Mouse (Mus musculus) hindbrain, embryonic 16.5 days (tissue): ENCODE data around the gene Fbxo27. TPM values are rescaled to one million over a fixed set of nuclear protein-coding genes. Genes with fewer than 3 reads are reported as not detected.

Experiments used
- ATAC-seq: fragments of 200-750 bp; cut with Nextera tagmentation; 2 replicates; pipeline ENCODE4 v1.8.0; 2017; ENCODE audit warnings: moderate TSS enrichment, moderate library complexity
- H3K27ac ChIP-seq: fragments of 300-500 bp; sonication (generic); 2 replicates; pipeline ENCODE4 v1.5.1; 2014; ENCODE audit warnings: low read depth, mild to moderate bottlenecking, control low read depth, low read length, moderate library complexity
- H3K27me3 ChIP-seq: fragments of 300-500 bp; sonication (generic); replicated peaks from 2 replicates; pipeline ENCODE4 v1.6.1; 2014; ENCODE audit warnings: low read length; ENCODE audit not compliant: control insufficient read depth, insufficient read depth
- H3K36me3 ChIP-seq: fragments of 300-500 bp; sonication (generic); 2 replicates; pipeline ENCODE4 v1.6.1; 2014; ENCODE audit warnings: mild to moderate bottlenecking, low read length, moderate library complexity, mixed read lengths; ENCODE audit not compliant: control insufficient read depth, insufficient read depth
- H3K4me1 ChIP-seq: fragments of 300-500 bp; sonication (generic); 2 replicates; pipeline ENCODE4 v1.6.1; 2014; ENCODE audit warnings: low read depth, low read length; ENCODE audit not compliant: control insufficient read depth, insufficient read depth
- H3K4me2 ChIP-seq: fragments of 300-500 bp; sonication (generic); 2 replicates; pipeline ENCODE4 v1.6.1; 2014; ENCODE audit warnings: mild to moderate bottlenecking, low read length, control low read depth, moderate library complexity
- H3K4me3 ChIP-seq: fragments of 300-500 bp; sonication (generic); 2 replicates; pipeline ENCODE4 v1.5.1; 2014; ENCODE audit warnings: mild to moderate bottlenecking, low read length, control low read depth, moderate library complexity
- H3K9ac ChIP-seq: fragments of 300-500 bp; sonication (generic); 2 replicates; pipeline ENCODE4 v1.6.1; 2014; ENCODE audit warnings: low read depth, mild to moderate bottlenecking, control low read depth, low read length, moderate library complexity
- H3K9me3 ChIP-seq: fragments of 300-500 bp; sonication (generic); 2 replicates; pipeline ENCODE4 v1.6.1; 2014; ENCODE audit warnings: mild to moderate bottlenecking, low read length, moderate library complexity; ENCODE audit not compliant: control insufficient read depth
- WGBS: fragments of 180-500 bp; shearing (Covaris S2); extraction: QIAGEN DNeasy Blood & Tissue Kit; methylation state at CpG from one replicate; pipeline ENCODE4 v1.1.7; 2014; 5-methylcytosine and 5-hydroxymethylcytosine counted together
- polyA plus RNA-seq: library from polyadenylated mRNA; unstranded; fragments of >200 nt; fragmentation: Nextera tagmentation; extraction: Ambion mirVana; gene quantifications from 2 replicates; pipeline ENCODE4 v1.2.1, GENCODE M21; 2015

Gene Fbxo27
- 12.9 and 16.6 TPM in 2 replicates for polyA plus RNA-seq

DNA sequence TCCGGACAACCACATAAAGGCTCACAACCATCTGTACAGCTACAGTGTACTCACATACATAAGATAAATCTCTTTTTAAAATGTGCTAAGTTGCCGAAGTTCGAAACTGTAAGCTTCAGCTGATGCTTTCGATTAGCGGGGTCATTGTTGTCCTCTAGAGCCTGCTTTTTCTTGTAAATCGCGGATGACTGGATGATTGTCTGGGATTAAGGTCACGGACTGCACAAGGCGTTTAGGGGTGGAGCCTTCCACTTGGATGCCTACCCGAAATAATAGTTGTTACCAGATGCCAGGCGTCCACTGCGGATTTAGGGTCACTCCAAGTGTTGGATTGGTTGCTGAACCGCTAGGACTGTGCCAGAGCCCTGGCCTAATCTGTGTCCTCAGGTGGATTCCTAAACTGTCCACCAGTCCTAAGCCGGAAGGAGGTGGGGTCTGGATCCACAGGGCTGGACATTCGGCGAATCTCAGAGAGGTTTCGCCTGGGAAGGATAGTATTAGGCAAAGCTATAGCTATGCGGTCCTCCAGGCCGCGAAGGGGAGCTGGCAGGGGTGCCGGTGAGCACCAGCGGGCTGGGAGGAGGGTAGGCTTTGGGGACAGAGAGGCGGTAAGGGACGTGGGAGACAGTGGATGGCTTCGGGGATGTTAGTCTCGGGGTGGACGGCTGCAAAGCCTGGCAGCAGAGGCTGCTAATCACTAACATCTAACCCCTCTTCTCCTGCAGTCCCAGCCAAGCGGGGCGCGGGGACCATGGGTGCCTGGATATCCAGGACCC, at the start of gene Fbxo27:
Gene Fbxo27 (plus strand): TSS at position 305 of the 776 bp plus-strand sequence.
- peak within 1 kb of the TSS; percentile 78 for H3K9ac ChIP-seq
- H3K27me3 ChIP-seq, result no peaks in the 10 kb centered on the region; the same call in 1 of the 2 replicates
- 0 out of 2 replicates have a peak, but pooled peaks cover 4% of the 10 kb centered on the region for H3K36me3 ChIP-seq
- peaks cover 4% of the 10 kb centered on the region for H3K4me1 ChIP-seq
- WGBS, result 25% methylated on average over 30 of the region's 30 CpGs
- peak within 1 kb of the TSS; percentile 73 for H3K4me2 ChIP-seq
- H3K27ac ChIP-seq, result peak within 1 kb of the TSS; percentile 67
- ATAC-seq, result peak; percentile 75
- peak within 1 kb of the TSS; percentile 54 for H3K4me3 ChIP-seq
- H3K9me3 ChIP-seq, result no peaks in the 10 kb centered on the region

DNA sequence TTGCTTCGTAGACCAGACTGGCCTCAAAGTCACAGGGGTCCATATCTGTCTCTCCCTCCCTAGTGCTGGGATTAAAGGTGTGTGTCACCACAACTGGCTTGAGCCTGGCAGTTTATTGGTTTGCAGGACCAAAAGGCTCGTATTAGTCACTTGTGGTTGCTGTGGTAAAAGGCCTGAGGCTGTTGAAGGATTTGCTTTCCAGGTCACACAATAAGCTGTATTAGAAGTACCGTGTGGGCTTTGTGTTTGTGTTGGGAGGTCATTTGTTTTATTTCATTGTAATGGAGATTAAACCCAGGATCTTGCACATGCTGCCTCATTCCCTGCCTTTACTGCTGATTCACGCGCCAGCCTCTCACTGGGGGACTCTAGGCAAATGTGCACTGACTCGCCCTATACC, 47.3 kb upstream of the Fbxo27 start:
- Histone ChIP-seq H3K4me1 (no peaks in the 10 kb centered on the region), H3K4me3 (no peak overlapping the region), H3K9me3 (no peaks in the 10 kb centered on the region), H3K27ac (no peak overlapping the region), H3K36me3 (no peaks in the 10 kb centered on the region), H3K27me3 (no peaks in the 10 kb centered on the region), H3K9ac (no peak overlapping the region), H3K4me2 (no peak overlapping the region)
- WGBS, result 43% methylated on average over 6 of the region's 6 CpGs
- no peak for ATAC-seq

GRCm38 (mm10) chr7:28645947-28646475, 46.6 kb upstream of the Fbxo27 start:
- WGBS, result 84% methylated on average over 2 of the region's 2 CpGs
- Histone ChIP-seq H3K4me1 (no peaks in the 10 kb centered on the region), H3K4me2 (no peak overlapping the region), H3K4me3 (no peak overlapping the region), H3K27me3 (no peaks in the 10 kb centered on the region), H3K9ac (no peak overlapping the region), H3K27ac (no peak overlapping the region), H3K9me3 (no peaks in the 10 kb centered on the region), H3K36me3 (no peaks in the 10 kb centered on the region)
- no peak for ATAC-seq

DNA sequence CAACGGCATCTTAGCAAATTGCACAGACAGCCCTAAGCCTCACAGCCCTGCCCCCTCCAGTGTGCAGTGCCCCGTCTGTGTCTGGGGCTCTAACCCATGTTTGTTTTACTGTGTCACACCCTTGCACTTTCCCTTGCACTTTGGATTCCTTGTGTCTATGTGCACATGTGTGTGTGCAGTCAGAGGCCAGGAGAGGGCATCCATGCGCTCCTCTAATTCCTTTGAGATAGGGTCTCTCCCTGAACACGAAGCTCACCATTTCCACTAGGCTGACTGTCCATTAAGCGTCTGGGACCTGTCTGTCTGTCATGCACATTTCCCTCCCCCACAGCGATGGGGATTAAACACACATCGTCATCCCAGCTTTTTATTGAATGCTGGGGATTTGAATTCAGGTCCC, 45.6 kb upstream of the Fbxo27 start:
- Histone ChIP-seq H3K4me2 (no peak overlapping the region), H3K27ac (no peak overlapping the region), H3K9me3 (no peaks in the 10 kb centered on the region), H3K36me3 (no peaks in the 10 kb centered on the region), H3K4me1 (no peaks in the 10 kb centered on the region), H3K4me3 (no peak overlapping the region), H3K9ac (no peak overlapping the region), H3K27me3 (no peaks in the 10 kb centered on the region)
- no peak for ATAC-seq
- 57% methylated on average over 7 of the region's 7 CpGs for WGBS

DNA sequence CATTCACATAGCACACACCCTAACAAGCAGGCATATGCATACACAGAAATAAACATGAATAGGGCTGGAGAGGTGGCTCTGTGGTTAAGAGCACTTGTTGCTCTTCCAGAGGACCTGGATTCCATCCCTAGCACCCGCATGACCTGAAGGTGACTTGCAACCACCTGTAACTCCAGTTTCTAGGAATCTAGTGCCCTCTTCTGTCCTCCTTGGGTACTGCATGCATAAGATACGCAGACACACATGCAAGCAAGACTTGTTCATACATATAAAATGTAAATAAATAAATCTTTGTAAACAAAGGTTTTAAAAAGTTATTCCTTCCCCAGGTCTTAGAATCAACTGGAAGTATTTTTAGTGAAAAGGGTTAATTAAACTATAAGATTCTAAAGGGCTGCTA, 41.5 kb upstream of the Fbxo27 start:
- H3K4me2 ChIP-seq, result no peak overlapping the region
- 94% methylated on average over 2 of the region's 2 CpGs for WGBS
- no peak overlapping the region for H3K27ac ChIP-seq
- H3K9me3 ChIP-seq, result no peaks in the 10 kb centered on the region
- H3K27me3 ChIP-seq, result no peaks in the 10 kb centered on the region
- H3K9ac ChIP-seq, result no peak overlapping the region
- no peaks in the 10 kb centered on the region for H3K4me1 ChIP-seq
- no peak overlapping the region for H3K4me3 ChIP-seq
- no peak for ATAC-seq
- no peaks in the 10 kb centered on the region for H3K36me3 ChIP-seq

DNA sequence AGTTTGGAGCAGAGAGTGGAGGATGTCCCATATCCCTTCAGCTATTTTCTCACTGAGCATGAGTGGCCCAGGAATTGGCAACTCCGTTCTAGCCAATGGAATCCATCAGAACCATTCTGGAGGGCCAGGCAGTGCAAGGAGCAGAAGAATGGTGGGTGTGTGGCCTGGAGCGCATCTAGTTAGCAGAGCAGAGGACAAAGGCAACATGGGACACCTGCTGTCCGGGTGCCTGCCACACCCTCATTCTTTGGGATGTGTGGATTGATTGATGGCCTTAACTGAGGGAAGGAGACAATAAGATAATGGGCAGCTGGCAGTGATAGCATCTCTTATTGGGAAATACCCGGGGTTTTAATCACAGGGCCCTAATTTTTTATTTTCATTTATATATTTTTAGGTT, 36.2 kb upstream of the Fbxo27 start:
- H3K4me3 ChIP-seq, result no peak overlapping the region
- H3K9me3 ChIP-seq, result no peaks in the 10 kb centered on the region
- no peaks in the 10 kb centered on the region for H3K36me3 ChIP-seq
- no peak overlapping the region for H3K4me2 ChIP-seq
- 51% methylated on average over 4 of the region's 4 CpGs for WGBS
- no peaks in the 10 kb centered on the region for H3K27me3 ChIP-seq
- ATAC-seq, result no peak
- H3K27ac ChIP-seq, result no peak overlapping the region
- H3K9ac ChIP-seq, result no peak overlapping the region
- no peaks in the 10 kb centered on the region for H3K4me1 ChIP-seq

- WGBS, result 32% methylated on average over 15 of the region's 15 CpGs
- Histone ChIP-seq H3K4me1 (peaks cover 8% of the 10 kb centered on the region), H3K9ac (0 out of 2 replicates have a peak overlapping the region, but pooled peaks have one; percentile 25), H3K36me3 (no peaks in the 10 kb centered on the region), H3K4me2 (peak overlapping the region; percentile 3), H3K27ac (no peak overlapping the region), H3K4me3 (no peak overlapping the region), H3K27me3 (no peaks in the 10 kb centered on the region), H3K9me3 (no peaks in the 10 kb centered on the region)
- peak; percentile 73; the same call in 1 of the 2 replicates for ATAC-seq
Measured at GRCm38 (mm10) chr7:28665620-28666579, 26.7 kb upstream of the Fbxo27 start.

GRCm38 (mm10) chr7:28671172-28671571, 21.5 kb upstream of the Fbxo27 start:
- Histone ChIP-seq H3K4me1 (peaks cover 1% of the 10 kb centered on the region; the same call in 1 of the 2 replicates), H3K27me3 (no peaks in the 10 kb centered on the region), H3K9me3 (no peaks in the 10 kb centered on the region), H3K36me3 (no peaks in the 10 kb centered on the region), H3K4me3 (no peak overlapping the region), H3K9ac (no peak overlapping the region), H3K4me2 (no peak overlapping the region), H3K27ac (no peak overlapping the region)
- ATAC-seq, result no peak
- WGBS, result 87% methylated on average over 4 of the region's 4 CpGs

DNA sequence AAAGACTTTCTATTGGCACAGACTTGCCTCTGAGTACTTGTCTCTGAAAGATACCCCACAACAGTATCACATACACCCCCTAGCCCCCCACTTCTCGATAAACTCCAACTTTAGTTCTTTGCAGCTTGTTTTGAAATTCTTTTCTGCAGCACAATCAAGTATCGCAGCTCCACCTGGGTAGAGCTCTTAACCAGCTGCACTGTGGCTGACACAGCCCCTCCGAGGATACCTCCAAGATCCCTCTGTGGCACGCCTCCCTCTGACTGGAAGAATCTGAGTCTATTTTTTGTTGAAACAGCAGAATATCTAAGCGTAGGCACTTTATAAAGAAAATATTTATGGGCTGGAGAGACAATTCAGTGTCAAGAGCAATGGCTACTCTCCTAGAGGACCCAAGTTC, 20.4 kb upstream of the Fbxo27 start:
- WGBS, result 92% methylated on average over 5 of the region's 5 CpGs
- no peaks in the 10 kb centered on the region for H3K27me3 ChIP-seq
- no peaks in the 10 kb centered on the region for H3K4me1 ChIP-seq
- no peak overlapping the region for H3K4me3 ChIP-seq
- H3K9me3 ChIP-seq, result no peaks in the 10 kb centered on the region
- no peak for ATAC-seq
- H3K9ac ChIP-seq, result no peak overlapping the region
- no peaks in the 10 kb centered on the region for H3K36me3 ChIP-seq
- H3K4me2 ChIP-seq, result no peak overlapping the region
- H3K27ac ChIP-seq, result no peak overlapping the region
